Mouse (Mus musculus): Measurements from ENCODE around the gene Jam2.

GRCm38 (mm10) chr16:84790595-84791165 lies 16.8 kb downstream of the Jam2 start:
- TF ChIP-seq POLR2A (IDR thresholded peaks at IDR 0.05; ENCODE audit: borderline replicate concordance, insufficient read depth, low read length) (no peak), CTCF (IDR thresholded peaks at IDR 0.05; ENCODE audit: borderline replicate concordance, insufficient read depth, low read depth, low read length) (no peak)

All from cerebellum, adult 2 months (tissue).